Mouse (Mus musculus) T-helper 17 cell (primary cell): ENCODE measurements around the gene Coro1b.

ENCODE experiments used
- in situ Hi-C, 2 experiments: fragments of 300-600 bp; cut with MboI, MseI; formaldehyde crosslinking; loops; 1 replicate in 1 of 2; 2 replicates in 1 of 2; pipeline ENCODE4 v1.15.1; 2025; ENCODE audit warnings: high pct_unique_total_duplicates in 2 of 2

The Coro1b gene

DNA sequence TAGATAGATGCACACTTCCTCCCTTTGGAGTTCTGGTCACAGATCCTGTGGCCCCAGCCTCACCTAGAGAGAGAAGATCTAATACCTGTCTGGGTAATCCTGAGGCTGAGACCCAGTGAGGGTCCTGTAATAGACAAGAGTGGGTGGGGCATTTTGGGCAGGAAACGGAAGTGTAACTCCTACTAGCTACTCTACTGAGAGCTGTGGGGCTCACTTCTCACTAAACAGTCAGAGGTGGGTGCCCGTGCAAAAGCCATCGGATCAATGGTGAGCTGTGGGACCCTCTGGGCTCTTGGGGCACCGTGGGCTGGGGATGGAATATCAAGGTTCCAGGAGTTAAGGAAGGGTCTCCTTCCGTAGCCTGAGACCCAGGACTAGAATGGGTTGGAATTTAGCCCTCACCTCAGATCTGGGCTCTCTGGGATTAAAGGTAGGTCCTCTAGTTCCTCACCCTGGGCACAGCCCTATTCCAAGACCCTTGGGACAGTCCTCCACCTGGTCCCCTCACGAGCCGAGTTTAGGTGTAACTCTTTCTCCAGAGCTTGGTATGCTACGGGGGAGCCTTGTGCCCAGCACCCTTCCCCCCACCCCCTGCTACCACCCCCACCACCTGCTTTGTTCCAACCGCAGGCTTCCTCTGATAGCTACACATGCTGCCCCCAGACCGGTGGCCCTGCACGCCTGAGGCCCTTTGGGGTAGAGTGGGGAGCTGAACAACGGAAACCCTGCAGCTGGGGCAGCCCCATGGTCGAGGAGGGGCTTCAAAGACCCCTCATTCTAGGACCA is 6.2 kb downstream of the Coro1b start:
- in situ Hi-C loops, result loop anchor here in 1 of 2 experiments (5.0 kb wide), 1 partner anchor 57 kb away; the partner anchor contains the start of genes Cdk2ap2 and Pitpnm1

DNA sequence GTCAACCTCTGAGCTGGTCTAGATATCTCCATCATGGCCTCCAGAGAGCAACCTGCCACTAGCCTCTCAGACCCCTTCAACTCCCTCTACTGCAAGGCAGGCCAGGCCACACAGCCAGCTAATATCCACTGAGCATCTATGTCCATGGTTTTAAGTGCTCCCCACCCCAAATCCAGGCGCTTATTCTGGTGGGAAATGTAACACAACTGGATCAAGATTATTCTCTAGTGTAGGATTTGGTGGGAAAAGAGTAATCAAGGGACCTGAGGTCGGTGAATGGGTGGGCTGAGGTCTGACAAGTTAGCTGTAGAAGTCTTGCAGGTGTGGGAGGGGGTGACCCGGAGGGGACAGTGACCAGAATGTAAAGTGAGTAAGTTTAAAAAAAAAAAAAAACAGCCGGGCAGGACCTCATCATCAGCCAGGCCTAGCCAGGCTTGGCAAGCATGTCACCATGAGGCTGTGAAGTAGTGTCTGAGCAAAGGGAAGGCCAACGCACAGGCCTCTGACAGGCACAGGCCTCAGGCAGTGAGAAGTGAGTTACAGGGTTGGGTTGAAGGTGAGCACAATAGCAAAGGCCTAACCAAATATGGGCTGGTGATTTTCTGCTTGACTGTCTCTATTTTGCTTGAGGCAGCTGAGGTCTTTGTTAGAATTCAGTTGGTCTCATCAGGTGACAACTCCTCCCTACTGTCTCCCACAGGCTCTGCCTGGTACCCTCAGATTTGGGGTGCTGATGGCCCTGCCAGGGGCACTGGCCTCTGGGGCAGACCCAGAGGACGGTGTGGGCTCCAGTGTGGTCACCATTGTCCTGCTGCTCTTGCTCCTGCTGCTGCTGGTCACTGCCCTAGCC is 7.0 kb downstream of the Coro1b start:
- in situ Hi-C loops, result no loop called here

DNA sequence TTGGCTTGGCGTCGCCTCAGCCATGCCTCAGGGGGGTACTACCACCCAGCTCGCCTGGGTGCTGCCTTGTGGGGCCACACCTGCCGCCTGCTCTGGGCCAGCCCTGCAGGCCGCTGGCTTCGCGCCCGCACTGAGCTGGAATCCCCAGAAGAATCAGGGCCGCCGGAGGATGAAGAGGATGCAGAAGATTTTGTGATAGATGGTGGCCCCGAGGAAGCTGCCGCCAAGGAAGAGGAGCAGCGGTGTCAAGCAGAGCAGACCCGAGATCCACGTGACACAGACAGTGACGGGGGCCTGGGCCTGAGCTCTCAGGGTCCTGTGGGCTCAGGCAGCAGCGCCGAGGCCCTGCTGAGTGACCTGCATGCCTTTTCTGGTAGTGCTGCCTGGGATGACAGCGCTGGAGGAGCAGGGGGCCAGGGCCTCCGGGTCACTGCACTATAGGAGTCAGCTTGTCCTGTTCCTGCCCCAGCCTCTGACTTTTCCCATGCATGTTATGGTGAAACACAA is 7.7 kb downstream of the Coro1b start:
- in situ Hi-C loops, result no loop called here

DNA sequence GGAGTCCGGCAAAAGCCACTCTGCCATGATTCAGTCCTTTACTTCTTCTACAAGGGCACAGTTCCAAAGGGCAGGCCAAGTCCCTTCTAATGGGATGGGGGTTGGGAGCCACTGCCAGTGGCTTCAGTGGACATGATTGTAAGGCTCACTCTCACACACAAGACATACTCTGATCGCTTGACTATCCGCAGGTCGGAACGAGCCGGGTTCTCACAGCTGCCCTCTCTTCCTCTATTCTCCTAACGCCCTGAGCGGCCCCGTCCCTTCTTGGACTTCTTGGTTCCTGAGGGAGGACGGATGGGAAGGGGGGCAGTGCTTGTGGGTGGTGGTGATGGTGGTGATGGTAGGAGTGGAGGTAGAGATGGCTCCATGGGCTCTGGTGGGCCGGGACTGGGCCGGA is 8.4 kb downstream of the Coro1b start:
- in situ Hi-C loops, result no loop called here

DNA sequence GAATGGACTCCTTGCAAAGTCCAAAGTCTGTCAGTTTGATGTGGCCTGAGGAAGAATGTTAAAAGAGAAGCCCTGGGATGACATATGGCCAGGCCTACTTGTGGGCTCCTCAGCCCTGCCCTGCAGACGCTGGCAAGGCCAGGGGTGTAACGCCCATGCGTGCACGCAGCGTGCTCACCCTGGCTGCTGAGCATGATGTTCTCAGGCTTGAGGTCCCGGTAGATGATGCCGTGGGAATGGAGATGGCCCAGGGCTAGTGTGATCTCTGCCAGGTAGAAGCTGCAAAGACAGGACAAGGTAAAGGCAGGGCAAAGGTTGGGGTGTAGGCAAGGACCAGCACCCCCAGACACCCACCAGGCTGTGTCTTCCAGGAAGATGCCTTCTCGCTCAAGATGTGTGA is 10.6 kb downstream of the Coro1b start:
- in situ Hi-C loops, result no loop called here

GRCm38 (mm10) chr19:4162646-4163542 is 14.5 kb downstream of the Coro1b start, which contains the start of gene Rps6kb2:
TSS of gene Rps6kb2 (minus strand) at chr19:4163354.
- in situ Hi-C loops, result no loop called here

DNA sequence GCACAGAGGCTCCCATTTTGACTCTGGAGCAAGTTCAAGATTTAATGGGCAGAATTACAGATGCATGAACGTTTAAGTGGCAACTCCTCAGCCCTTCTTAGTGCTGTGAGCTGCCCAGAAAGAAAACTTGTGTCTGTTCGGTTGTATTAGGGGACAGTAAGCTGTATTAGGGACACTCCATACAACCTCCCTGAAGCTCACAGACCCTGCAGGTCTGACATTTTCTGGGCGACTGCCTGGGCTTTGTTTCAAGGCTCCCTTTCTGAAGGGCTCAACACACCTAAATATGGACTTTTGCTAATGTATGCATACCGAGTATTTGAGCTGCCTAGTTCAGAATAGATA is 15.1 kb downstream of the Coro1b start:
- in situ Hi-C loops, result no loop called here

- in situ Hi-C loops, result no loop called here
These were observed 15.7 kb downstream of the Coro1b start for GRCm38 (mm10) chr19:4164100-4164499.

GRCm38 (mm10) chr19:4164721-4165120 is 16.3 kb downstream of the Coro1b start:
- in situ Hi-C loops, result no loop called here

DNA sequence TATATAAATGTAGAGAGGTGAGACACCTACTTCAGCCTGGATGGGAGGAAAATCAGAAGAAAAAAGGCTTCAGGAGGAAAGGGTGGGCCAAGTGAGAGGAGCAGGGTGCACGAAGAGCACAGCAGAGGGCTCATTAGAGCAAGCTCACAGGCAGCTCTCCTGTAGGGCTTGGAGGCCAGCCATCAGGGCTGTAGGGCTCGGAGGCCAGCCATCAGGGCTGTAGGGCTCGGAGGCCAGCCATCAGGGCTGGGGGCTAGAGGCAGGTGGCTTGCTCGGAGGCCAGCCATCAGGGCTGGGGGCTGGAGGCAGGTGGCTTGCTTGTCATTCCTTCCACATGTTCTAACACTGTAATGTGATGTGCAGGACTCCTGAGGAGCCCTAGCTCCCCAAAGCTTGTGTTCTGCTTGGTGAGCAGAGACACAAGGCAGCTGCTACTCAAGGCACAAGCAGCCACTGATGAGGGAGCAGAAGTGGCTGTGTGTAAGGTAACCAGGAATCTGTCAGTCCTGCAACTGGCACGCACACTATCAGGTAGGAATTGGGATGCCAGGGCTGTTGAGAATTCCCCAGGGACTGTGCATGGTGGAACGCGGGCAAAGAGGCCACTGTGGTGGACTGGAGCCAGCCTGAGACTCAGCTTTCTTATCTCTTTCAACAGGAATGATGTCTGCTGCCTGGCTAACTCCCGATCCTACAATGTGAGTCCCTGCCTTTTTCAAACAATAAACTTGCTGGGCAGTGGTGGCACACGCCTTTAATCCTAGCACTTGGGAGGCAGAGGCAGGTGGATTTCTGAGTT is 18.5 kb downstream of the Coro1b start:
- in situ Hi-C loops, result no loop called here

GRCm38 (mm10) chr19:4169378-4169784 is 21.0 kb downstream of the Coro1b start:
- in situ Hi-C loops, result no loop called here

DNA sequence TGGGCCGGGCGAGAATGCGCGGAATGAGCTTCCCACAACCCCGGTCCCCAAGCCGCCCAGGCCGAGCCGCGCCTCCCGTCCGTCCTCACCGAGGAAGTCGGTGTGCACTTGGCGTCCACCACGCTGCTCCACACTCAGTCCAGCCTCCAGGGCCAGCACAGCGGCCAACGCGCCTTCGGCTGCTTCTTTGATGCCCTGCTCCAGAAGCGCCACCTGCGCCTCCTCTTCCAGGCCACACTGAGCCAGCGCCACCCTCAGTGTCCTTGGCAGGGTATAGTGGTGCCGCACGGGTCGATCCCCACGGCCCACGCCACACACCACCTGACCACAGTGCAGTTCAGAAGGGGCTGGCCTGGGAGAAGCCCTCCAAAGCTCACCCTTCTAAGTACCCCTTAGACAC is 21.4 kb downstream of the Coro1b start:
- in situ Hi-C loops, result no loop called here

GRCm38 (mm10) chr19:4170723-4171392 is 22.4 kb downstream of the Coro1b start:
- in situ Hi-C loops, result no loop called here

- in situ Hi-C loops, result no loop called here
These were observed 23.2 kb downstream of the Coro1b start for GRCm38 (mm10) chr19:4171393-4172290.

GRCm38 (mm10) chr19:4172925-4173324 is 24.5 kb downstream of the Coro1b start:
- in situ Hi-C loops, result no loop called here

GRCm38 (mm10) chr19:4175368-4175947 is 27.0 kb downstream of the Coro1b start, which contains the start of gene Carns1:
TSS of gene Carns1 (minus strand) at chr19:4175479.
- in situ Hi-C loops, result no loop called here

GRCm38 (mm10) chr19:4180411-4180810 is 32.0 kb downstream of the Coro1b start:
- in situ Hi-C loops, result loop anchor here in 1 of 2 experiments (10.0 kb wide), 1 partner anchor 606 kb away; the partner anchor contains the start of gene Ppp6r3

DNA sequence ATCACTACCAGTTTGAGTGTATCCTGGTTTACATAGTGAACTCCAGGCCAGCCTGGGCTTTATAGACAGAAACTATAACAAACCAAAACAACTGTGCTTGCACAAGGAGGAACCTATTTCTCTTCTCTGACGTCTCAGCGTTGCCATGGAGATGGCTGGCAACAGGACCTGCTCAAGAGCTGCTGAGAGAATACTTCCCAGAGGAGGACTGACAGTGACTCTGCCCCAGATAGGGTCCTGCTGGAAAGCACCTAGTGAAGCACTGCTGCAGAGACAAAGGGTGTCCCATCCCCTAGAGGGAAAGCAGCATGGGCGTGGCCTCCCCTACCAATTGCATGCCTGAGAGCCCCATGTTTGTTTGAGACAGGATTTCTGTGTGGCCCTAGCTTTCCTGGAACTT is 33.5 kb downstream of the Coro1b start:
- in situ Hi-C loops, result loop anchor here in 1 of 2 experiments (10.0 kb wide), 1 partner anchor 607 kb away; the partner anchor contains the start of gene Ppp6r3
